Mouse (Mus musculus): ENCODE results near the gene Tspan9.

DNA sequence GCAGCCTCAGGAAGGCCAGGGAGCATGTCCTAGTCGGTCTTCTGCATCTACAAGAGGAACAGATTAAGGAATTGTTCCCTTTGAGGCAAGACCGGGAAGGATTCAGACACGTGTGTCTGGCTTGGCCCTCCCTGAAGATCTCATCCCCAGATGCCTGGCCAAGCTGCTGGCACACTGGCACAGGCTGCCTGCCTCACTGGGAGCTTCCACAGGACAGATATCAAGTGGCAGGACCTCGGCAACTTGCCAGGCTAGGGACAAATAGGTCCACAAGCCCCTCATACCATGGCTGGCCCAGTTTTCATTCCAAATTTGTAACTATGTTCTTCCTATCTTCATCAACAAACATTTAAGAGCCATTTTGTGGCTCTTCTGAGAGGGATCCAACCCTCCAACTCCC lies 16.5 kb downstream of the Tspan9 start:
- TF ChIP-seq EP300 (optimal IDR thresholded peaks at IDR 0.05) = no peak
- TF ChIP-seq CTCF (IDR thresholded peaks at IDR 0.05; ENCODE audit: low read depth) = no peak
